Mouse (Mus musculus): ENCODE data around the gene Zfp410. TPM values are rescaled to one million over a fixed set of nuclear protein-coding genes. Genes with fewer than 3 reads are reported as not detected.

The Zfp410 gene
- total and polyA plus RNA-seq, 3 experiments = 33.5 to 53.7 (median 42.9) TPM

- no peaks in the 10 kb centered on the region for H3K4me1 ChIP-seq (ENCODE audit: control insufficient read depth in 1 of 2, insufficient read depth in 2 of 2)
- H3K79me2 ChIP-seq (replicated peaks; ENCODE audit: control insufficient read depth, extremely low read depth, insufficient read depth, poor library complexity, severe bottlenecking) = no peaks in the 10 kb centered on the region
- no peak overlapping the region for H3K4me3 ChIP-seq (replicated peaks in 1 of 3; ENCODE audit: low read depth in 2 of 3, low read length in 2 of 3, poor library complexity in 1 of 3)
- TF ChIP-seq MAX (IDR thresholded peaks at IDR 0.05; ENCODE audit: low read length) = no peak
- TF ChIP-seq ZKSCAN1 (IDR thresholded peaks at IDR 0.05; ENCODE audit: borderline replicate concordance, low read depth, low read length) = no peak
- no peak for TF ChIP-seq SIN3A (IDR thresholded peaks at IDR 0.05; ENCODE audit: low read length)
- TF ChIP-seq NELFE (IDR thresholded peaks at IDR 0.05; ENCODE audit: low read depth, low read length) = no peak
- TF ChIP-seq E2F4 (IDR thresholded peaks at IDR 0.05; ENCODE audit: insufficient replicate concordance, low read depth, low read length) = no peak
- no peak for TF ChIP-seq TBP (conservative IDR thresholded peaks at IDR 0.05; ENCODE audit: low read depth, low read length)
- TF ChIP-seq ZMIZ1 (IDR thresholded peaks at IDR 0.05; ENCODE audit: low read depth, low read length) = no peak
- no peak for TF ChIP-seq JUND (conservative IDR thresholded peaks at IDR 0.05; ENCODE audit: low read depth, low read length)
- TF ChIP-seq KAT2A (IDR thresholded peaks at IDR 0.05; ENCODE audit: insufficient replicate concordance, low read length) = no peak
- no peak for TF ChIP-seq BHLHE40 (IDR thresholded peaks at IDR 0.05; ENCODE audit: low read depth, low read length)
- TF ChIP-seq MXI1 (IDR thresholded peaks at IDR 0.05; ENCODE audit: low read depth, low read length) = no peak
- TF ChIP-seq CHD1 (IDR thresholded peaks at IDR 0.05; ENCODE audit: low read depth, low read length) = no peak
- TF ChIP-seq ZNF384 (IDR thresholded peaks at IDR 0.05; ENCODE audit: low read depth, low read length) = no peak
- no peak for TF ChIP-seq ETS1 (conservative IDR thresholded peaks at IDR 0.05; ENCODE audit: low read depth, low read length)
- no peak for TF ChIP-seq IRF4 (IDR thresholded peaks at IDR 0.05; ENCODE audit: low read depth, low read length)
- no peak for TF ChIP-seq JUN (IDR thresholded peaks at IDR 0.05; ENCODE audit: insufficient read depth, low read depth, low read length)
- TF ChIP-seq RAD21 (IDR thresholded peaks at IDR 0.05; ENCODE audit: low read depth, low read length) = no peak
- TF ChIP-seq PAX5 (IDR thresholded peaks at IDR 0.05; ENCODE audit: low read length) = no peak
- TF ChIP-seq POLR2AphosphoS2 (IDR thresholded peaks at IDR 0.05; ENCODE audit: low read depth, low read length) = no peak
- TF ChIP-seq USF1 (IDR thresholded peaks at IDR 0.05; ENCODE audit: low read depth, low read length) = no peak
- H3K27me3 ChIP-seq (replicated peaks) = no peaks in the 10 kb centered on the region
- no peak overlapping the region for H3K27ac ChIP-seq (ENCODE audit: insufficient read depth, low read depth)
- dilution Hi-C loops (cut with MboI; ENCODE audit: extremely low pct_ligation_motif_present, extremely low pct_unique_long_range_greater_than_20kb, low sequenced_read_pairs) (no loop called here), in situ Hi-C loops (cut with MboI; ENCODE audit: low pct_ligation_motif_present, low pct_unique_long_range_greater_than_20kb, low sequenced_read_pairs) (no loop called here)
- DNase-seq (ENCODE audit: extremely low read depth) = no peak
- H3K9me3 ChIP-seq (replicated peaks; ENCODE audit: low read length) = peaks cover 10% of the 10 kb centered on the region
- no peak overlapping the region for H3K9ac ChIP-seq (ENCODE audit: insufficient read depth, low read depth)
- H3K4me2 ChIP-seq (ENCODE audit: insufficient read depth, low read depth, poor library complexity, severe bottlenecking) = no peak overlapping the region
- H3K36me3 ChIP-seq (replicated peaks in 1 of 2; ENCODE audit: control insufficient read depth in 1 of 2, insufficient read depth in 1 of 2, low read length in 1 of 2) = no peaks in the 10 kb centered on the region
Observed at GRCm38 (mm10) chr12:84278901-84279300, 37.8 kb upstream of the Zfp410 start.

GRCm38 (mm10) chr12:84284391-84284790, 32.3 kb upstream of the Zfp410 start:
- Histone ChIP-seq H3K36me3 (replicated peaks in 1 of 2; ENCODE audit: control insufficient read depth in 1 of 2, insufficient read depth in 1 of 2, low read length in 1 of 2) (peaks cover 0 to 17% of the 10 kb centered on the region in 2 experiments), H3K4me1 (ENCODE audit: control insufficient read depth in 1 of 2, insufficient read depth in 2 of 2) (peaks cover 3 to 20% of the 10 kb centered on the region in 2 experiments; a peak in 3 of 4 replicates), H3K27me3 (replicated peaks) (no peaks in the 10 kb centered on the region), H3K4me2 (ENCODE audit: insufficient read depth, low read depth, poor library complexity, severe bottlenecking) (peak overlapping the region; percentile 47; the same call in 1 of the 2 replicates), H3K9ac (ENCODE audit: insufficient read depth, low read depth) (peak overlapping the region; percentile 72), H3K79me2 (replicated peaks; ENCODE audit: control insufficient read depth, extremely low read depth, insufficient read depth, poor library complexity, severe bottlenecking) (peaks cover 17% of the 10 kb centered on the region), H3K27ac (ENCODE audit: insufficient read depth, low read depth) (no peak overlapping the region), H3K9me3 (replicated peaks; ENCODE audit: low read length) (peaks cover 7% of the 10 kb centered on the region), H3K4me3 (replicated peaks in 1 of 3; ENCODE audit: low read depth in 2 of 3, low read length in 2 of 3, poor library complexity in 1 of 3) (peak overlapping the region; percentile 41 to 82 (median 55))
- no peak for DNase-seq (ENCODE audit: extremely low read depth)
- dilution Hi-C loops (cut with MboI; ENCODE audit: extremely low pct_ligation_motif_present, extremely low pct_unique_long_range_greater_than_20kb, low sequenced_read_pairs) = no loop called here
- in situ Hi-C loops (cut with MboI; ENCODE audit: low pct_ligation_motif_present, low pct_unique_long_range_greater_than_20kb, low sequenced_read_pairs) = no loop called here
- TF ChIP-seq RCOR1 (conservative IDR thresholded peaks at IDR 0.05; ENCODE audit: low read depth, low read length) (no peak), HCFC1 (IDR thresholded peaks at IDR 0.05; ENCODE audit: low read depth, low read length) (no peak), MYC (IDR thresholded peaks at IDR 0.05; ENCODE audit: low read depth, low read length) (no peak)

Measured in CH12.LX (cell line).